In genomic region chr8:119224547-119224946, GRCm38 (mm10) we compare ENCODE assay signal across 8 mouse cellular contexts.
DNase-seq lines count a peak whose midpoint lies in the region; ATAC-seq and TF ChIP-seq lines count a peak whose summit lies in the region.

No protein-coding gene starts in this region.

- H3K4me2 ChIP-seq in midbrain, embryonic 13.5 days (replicated peaks): no peak overlapping the region

- no peak for ATAC-seq in midbrain, embryonic 13.5 days

- peak; percentile 89 for TF ChIP-seq CTCF in layer of hippocampus, adult 2 months (conservative IDR thresholded peaks at IDR 0.05)

- no peaks in the 10 kb centered on the region for H3K4me1 ChIP-seq in midbrain, embryonic 13.5 days (replicated peaks)

- WGBS in midbrain, embryonic 13.5 days: 0% methylated on average over 1 of the region's 1 CpGs

- no peak overlapping the region for H3K4me3 ChIP-seq in layer of hippocampus, adult 2 months
- no peak overlapping the region for H3K4me3 ChIP-seq in midbrain, embryonic 13.5 days (replicated peaks)

- no peaks in the 10 kb centered on the region for H3K36me3 ChIP-seq in midbrain, embryonic 13.5 days

- peak in 1 of 2 experiments; percentile 30 for DNase-seq in layer of hippocampus, adult 2 months (ENCODE audit: low spot score in 2 of 2)
- no peak for DNase-seq in layer of hippocampus, adult 9-10 months (ENCODE audit: low spot score)
- DNase-seq in CD4-positive helper T cell, adult 2 months (ENCODE audit: low read depth, low spot score): peak; percentile 30
- DNase-seq in MN1 (ENCODE audit: low spot score): peak; percentile 40
- DNase-seq in cerebellum, postnatal 25 days: peak; percentile 29 to 57
- DNase-seq in kidney, postnatal 14 days: peak; percentile 17
- DNase-seq in right cerebral cortex, postnatal 4 days: peak; percentile 28

- H3K9me3 ChIP-seq in midbrain, embryonic 13.5 days: no peaks in the 10 kb centered on the region

- H3K27me3 ChIP-seq in midbrain, embryonic 13.5 days: no peaks in the 10 kb centered on the region

- no peak overlapping the region for H3K27ac ChIP-seq in layer of hippocampus, adult 2 months
- H3K27ac ChIP-seq in midbrain, embryonic 13.5 days: no peak overlapping the region

- no peak overlapping the region for H3K9ac ChIP-seq in midbrain, embryonic 13.5 days (replicated peaks)
